Mouse (Mus musculus) layer of hippocampus, postnatal 14 days (tissue): ENCODE results near the gene Paqr4. TPM values are rescaled to one million over a fixed set of nuclear protein-coding genes. Genes with fewer than 3 reads are reported as not detected.
"Not testable (repeated sequence)": the region's sequence is repeated elsewhere in the genome, so short reads cannot be mapped to it uniquely, and the experiment has no call there.

Experiments used
- DNase-seq, 2 experiments: peaks; one replicate each; pipeline ENCODE4 v3.0.0; 2021 to 2022; ENCODE audit warnings: low spot score in 2 of 2, mixed read lengths in 1 of 2
- long read RNA-seq, 2 experiments: library from polyadenylated mRNA; stranded (forward); transcript quantifications; one replicate each; pipeline ENCODE4 v2.0.0; 2021
- total RNA-seq, 2 experiments: library from RNA; stranded (reverse); gene quantifications; 2 replicates each; pipeline ENCODE4 v1.2.3; 2021

Gene Paqr4
- total RNA-seq: 10 to 100 TPM; 49.7 to 52.8 TPM
- long read RNA-seq, experiment 1, transcript Paqr4-201 (3 exons, 2,575 nt): major isoform, 57 of 70 reads
- long read RNA-seq, experiment 1, partial matches to known transcripts: 1 of 70 reads
- long read RNA-seq, experiment 1, other reads (novel, unspliced or antisense): 12 of 70 reads
- long read RNA-seq, experiment 2, transcript Paqr4-201 (3 exons, 2,575 nt): major isoform, 83 of 105 reads
- long read RNA-seq, experiment 2, partial matches to known transcripts: 2 of 105 reads
- long read RNA-seq, experiment 2, other reads (novel, unspliced or antisense): 20 of 105 reads

DNA sequence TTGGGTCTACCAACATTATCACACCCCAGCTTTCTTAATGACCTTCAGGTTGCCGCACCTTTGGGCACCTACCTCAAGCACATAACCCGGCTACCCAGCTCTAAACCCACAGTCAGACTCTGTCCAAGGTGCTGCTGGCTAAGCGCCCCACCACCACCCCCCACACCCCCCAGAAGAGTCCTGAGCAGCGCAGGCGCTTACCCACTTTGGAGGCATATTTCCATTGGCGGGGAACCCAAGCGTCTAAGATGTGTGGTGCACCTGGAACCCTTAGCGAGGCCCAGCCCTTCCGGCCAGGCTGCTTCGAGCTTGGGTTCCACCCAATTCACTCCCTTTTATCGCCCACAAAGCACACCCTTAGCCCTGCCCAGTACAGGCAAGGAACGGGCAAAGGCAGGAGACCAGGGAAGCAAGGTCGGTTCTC, at the start of gene Paqr4:
Gene Paqr4, minus strand, starts transcription at position 270 of the 424 bp plus-strand sequence.
- no peak for DNase-seq

DNA sequence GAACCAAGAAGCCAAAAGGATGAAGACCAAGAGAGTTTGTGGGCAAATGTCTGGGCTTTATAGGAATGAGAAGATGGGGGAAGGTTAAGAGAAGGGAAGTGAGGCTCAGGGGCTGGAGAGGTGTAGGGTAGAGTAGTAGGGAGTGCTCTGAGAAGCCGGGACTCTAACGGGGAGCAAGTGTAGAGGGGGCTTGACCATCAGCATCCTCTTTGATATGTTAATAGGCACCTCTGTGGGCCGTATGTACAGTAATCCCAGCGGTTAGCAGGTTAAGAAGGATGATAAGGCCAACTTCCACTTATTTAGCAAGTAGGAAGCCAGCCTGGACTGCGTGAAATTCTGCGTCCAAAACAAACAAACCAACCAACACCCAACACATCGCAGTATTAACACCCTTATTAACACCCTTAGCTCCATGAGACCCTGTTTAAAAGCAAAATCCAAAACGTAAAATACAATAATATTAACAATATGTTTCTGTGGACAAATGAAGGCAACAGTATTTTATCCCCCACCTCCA, 49.1 kb upstream of the Paqr4 start:
- no peak for DNase-seq

DNA sequence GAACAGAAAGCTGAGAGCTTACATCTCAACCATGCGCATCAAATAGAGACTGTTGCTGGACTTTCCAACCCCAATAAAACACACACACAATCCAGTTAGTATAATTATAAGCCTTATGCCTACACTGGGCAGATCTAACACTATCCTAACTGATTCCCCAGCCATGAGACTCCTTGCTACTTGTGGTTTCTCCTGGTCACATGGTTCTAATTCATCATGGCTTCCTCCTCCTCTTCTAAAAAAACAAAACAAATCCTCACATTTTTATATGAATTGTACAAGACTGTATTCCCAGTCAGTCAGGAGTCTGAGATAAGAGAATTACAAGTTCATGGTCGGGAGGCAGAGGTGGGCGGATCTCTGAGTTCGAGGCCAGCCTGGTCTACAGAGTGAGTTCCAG, 48.3 kb upstream of the Paqr4 start:
- DNase-seq: no peak

DNA sequence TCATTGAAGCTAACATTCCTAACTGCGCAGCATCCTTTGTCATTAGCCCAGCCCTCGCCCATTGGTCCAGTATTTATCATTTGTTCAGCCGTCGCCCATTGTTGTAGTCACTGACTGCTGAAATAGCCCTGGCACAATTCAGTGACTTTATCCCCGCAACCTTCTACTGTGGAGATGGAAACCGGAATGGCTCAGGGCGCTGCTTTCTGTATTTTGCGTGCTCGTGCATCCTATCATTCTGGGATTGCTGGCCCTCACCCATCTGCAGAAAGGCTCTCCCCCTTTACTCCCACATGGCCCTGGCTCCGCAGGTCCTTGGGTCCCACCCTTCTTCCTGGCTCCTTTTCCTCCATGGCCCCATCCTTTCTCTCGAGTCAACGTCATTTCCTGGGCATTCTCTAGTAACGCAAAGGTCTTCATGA, 45.9 kb upstream of the Paqr4 start:
- DNase-seq: peak; percentile 41 to 58

DNA sequence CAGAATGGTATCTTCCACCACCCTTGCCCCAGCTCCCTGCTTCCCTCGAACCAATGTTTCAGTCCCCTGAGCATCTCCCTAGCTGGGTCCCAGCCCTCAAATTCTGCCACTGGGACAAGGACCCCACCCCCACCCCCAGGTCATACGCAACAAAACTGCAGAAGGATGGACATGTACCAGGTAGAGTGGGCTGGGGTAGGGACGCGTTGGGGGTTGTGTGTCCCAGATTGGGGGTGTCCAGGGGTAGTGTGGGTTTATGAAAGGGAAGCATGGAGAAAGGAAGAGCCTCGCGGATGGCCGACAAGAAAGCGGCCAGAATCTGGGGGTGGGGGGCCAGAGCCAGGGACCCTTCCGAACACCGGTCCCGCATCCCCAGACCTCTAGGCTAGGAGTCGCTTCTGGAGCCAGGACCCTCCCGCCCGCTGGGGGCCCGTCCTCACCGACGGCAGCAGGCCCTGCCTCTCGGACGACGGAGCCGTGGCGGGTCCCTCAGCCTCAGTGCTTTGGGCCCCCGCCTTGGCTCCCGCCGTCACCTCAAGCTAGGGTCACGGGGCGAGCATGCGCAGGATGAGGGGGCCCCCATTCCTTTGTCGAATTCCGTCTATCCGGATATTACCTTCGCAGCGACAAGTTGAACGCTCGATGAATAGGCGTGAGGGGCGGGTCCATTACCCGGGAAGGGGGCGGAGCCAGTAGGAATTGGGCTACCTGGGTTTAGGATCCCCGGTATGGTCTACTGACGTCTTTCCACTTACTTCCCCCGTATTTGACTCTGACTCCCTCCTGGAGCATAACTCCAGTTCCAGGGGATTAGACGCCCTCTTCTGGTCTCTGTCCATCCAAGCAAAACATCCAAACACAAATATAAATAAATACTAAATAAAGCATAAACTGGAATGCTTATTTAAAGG, 45.1 kb upstream of the Paqr4 start, which contains the start of gene Flywch2:
Gene Flywch2, minus strand, starts transcription at position 521 of the 911 bp plus-strand sequence.
- DNase-seq: peak; percentile 85 to 95

DNA sequence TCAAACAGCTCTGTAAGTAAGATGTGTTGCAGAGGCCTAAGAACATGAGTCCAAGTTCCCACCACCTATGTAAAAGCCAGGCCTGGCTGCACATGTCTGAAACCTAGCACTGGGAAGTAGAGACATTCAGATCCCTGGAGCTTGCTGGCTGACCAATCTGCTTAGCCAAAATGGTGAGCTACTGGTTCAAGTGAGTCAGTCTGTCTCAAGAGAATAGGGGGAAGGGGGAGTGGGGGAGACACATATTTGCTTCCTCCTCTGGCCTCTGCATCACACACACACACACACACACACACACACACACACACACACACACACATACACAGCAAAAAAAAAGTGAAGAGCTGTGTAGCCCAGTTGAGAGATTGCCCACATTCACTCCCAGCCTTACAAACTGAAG, 42.7 kb upstream of the Paqr4 start:
- no peak for DNase-seq

DNA sequence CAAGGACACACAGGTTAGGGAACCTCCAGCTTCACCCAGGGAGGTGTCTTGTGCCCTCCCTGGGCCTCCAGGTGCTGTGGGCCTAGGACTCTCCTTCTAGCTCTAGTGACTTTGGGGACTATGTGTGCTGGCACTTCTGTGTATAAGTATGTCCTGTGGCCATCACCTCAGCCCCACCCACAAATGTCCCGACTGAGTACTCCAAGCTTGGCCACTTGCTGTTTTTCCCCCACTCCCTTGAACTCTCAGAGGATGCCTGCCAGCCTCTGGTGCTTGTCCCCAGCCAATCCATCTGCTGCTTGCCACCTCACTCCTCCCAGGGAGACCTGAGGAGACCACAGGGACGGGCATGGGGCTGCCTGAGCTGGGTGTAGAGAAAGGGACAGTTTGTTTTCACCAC, 37.8 kb upstream of the Paqr4 start:
- no peak for DNase-seq

DNA sequence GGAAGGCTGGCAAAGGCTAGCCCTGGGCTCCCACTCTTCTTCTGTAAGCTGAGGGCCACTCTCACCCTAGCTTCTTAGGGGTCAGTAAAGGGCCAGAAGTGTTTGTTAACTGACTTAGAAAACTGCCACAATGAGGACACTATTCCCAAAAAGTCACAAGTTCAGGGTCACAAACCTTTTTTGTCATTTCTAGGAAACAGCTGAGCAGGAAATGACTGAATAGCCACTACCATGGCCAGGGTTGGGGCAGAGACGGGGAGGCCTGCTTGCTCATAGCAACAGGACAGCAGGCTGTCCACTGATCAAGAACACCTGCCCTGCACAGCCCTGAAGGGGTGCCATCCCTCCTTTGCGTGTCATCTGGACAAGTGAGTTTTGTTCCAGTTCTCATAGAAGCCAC, 36.5 kb upstream of the Paqr4 start:
- no peak for DNase-seq

DNA sequence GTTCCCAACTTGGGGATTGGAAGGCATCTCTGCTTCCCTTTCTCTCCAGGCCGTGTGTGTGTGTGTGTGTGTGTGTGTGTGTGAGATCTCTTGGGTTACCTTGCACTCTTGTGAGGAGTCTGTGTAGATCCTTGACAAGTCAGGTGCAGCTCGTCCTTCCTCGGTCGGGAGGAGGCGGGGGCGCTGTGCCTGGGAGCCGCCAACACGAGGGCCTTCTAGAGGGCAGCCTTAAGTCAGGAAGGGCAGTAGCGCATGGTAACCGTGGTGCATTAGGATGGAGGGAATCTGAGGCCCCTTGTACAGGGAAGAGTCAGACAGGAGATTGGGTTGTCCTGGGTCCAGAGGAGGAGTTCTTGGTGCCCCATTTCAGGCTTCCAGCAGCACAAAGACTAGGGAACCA, 35.5 kb upstream of the Paqr4 start:
- no peak for DNase-seq

DNA sequence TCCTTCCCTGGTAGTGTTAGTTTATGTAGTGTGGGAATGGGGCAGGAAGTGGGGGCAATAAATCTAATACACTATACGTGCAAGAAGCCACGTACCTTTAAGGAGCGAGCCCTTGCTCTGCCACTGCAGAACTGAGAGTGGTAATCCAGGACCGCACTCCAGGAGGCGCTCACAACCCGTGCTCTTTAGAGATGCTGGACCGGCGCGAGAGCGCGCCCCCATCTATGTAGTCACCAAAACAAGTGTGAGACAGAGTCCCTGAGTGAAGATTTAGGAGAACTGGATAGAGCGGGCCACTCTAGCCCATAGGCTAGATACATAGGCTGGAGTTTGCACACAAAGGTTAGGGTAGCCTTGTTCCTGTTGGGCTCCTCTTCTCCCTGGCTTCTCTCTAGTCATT, 33.4 kb upstream of the Paqr4 start:
- DNase-seq: peak; percentile 69 to 76

DNA sequence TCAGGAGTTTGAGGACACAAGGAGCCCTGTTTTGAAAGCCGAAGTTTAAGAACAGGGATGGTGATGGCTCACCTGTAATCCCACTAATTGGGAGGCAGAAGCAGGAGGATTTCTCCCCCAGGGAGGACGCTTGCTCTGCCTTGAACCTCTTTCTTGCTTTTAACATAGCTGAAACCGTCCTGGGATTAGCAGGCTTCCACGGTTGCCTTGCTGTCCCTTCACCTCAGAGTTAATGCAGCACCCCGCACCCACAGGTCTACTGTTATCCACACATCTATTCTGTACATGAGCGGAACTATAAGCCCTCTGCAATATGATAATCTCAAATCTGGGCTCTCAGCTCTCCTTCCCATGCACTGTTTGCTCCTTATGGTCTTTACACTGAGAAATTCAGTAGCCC, 33.0 kb upstream of the Paqr4 start:
- no peak for DNase-seq

DNA sequence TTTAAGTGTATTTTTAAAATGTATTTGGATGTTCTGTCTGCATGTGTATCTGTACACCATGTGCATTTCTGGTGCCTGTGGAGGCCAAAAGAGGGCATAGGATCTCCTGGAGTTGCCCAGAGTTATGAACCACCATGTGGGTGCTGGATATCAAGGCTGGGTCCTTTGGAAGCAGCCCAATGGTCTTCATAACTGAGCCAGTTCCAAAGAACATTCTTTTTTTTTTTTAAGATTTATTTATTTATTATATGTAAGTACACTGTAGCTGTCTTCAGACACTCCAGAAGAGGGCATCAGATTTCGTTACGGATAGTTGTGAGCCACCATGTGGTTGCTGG, 31.5 kb upstream of the Paqr4 start:
- not testable (repeated sequence) for DNase-seq

DNA sequence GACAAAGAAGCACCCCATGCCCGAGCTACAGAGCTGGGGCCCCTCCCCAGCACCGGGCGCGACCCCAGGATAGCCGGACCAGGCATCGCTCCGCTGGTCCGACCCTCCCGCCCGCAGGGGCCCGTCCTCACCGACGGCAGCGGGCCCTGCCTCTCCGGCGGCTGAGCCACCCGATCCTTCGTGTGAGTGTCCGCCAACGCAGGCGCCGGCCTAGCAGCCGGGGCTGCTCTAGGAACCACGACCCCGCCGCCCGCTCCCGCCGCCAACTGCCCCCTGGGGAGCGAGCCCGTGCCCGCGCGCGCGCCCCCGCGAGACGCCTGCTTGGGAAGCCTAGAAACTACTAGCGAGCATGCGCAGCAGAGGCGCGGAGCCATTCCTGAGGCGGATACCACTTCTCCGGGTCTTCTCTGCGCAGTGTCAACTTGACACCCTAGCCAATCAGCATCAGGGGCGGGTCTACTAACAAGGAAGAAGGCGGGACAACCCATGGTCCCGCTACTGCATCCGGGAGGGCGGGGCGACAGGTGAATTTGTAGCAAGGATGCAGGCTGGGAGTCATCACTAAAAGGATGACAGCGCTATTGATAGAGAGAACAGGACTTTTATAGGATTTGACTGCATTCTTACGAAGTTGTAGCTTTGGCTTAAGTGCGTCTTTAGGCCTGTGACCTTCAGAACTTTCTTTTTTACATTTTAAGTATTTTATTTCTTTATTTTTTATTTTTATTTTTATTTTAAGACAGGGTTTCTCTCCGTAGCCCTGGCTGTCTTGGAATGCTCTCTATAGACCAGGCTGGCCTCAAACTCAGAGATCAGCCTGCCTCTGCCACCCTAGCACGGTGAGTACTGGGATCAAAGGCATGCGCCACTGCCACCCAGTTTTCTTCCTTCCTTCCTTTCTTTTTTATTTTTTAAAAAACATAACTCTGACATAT, 30.9 kb upstream of the Paqr4 start, which contains the start of gene Flywch1:
Gene Flywch1, minus strand, starts transcription at position 319 of the 935 bp plus-strand sequence.
- peak; percentile 98 to 99 for DNase-seq

DNA sequence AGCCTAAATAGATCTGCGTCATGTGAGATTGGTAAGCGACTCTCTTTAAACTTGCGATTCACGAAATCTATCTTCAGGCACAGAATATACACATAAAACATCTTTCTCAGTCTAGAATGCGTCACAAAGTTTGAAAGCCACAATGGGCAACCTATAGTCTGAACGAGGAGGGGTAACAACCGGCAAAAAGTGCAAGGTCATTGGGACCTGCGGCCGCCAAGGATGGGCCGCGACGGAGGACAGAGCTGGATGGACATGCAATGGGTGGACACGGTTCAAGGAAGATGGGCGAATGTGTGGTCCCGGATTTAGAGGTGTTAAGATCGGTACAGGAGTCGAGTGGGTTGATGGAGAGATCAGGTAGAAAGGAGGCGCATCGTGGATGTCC, 30.2 kb upstream of the Paqr4 start:
- DNase-seq: no peak

DNA sequence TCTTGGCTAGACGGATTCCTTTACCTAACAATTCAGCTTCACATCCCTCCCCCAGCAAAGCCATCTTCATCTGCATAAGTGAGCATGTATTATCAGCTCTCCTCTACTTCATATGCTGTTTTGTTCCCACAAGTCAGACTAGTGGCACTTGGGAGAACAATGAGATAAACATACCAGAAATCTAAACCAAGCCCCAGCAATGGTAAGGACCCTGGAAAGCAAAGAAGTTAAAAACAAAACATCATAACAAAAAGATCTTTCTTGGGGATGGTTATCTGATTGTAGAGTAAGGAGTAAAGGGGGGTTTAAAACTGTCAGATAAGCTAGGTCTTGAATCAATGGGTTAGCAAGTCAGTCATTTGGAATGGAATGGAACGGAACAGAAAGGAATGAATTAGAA, 29.8 kb upstream of the Paqr4 start:
- no peak for DNase-seq

DNA sequence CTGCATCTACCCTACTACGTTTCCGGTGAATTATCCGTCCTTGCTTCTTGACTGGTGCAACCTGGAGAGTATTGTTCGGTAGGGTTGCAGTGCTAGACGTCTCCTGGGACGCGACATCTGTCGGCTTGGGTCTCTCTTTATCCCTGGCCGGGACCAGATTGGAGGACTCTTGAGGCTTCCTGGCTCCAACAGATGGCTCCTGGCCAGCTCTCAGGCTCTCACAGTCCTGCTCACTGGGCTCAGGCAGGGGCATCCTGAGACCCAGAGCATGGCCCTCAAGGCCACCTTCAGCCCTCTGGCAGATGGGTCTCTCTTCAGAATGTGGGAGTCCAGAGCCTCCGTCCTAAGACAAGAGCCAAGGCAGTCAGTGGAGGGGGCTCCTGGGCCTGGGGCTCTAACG, 22.3 kb upstream of the Paqr4 start:
- DNase-seq: no peak

DNA sequence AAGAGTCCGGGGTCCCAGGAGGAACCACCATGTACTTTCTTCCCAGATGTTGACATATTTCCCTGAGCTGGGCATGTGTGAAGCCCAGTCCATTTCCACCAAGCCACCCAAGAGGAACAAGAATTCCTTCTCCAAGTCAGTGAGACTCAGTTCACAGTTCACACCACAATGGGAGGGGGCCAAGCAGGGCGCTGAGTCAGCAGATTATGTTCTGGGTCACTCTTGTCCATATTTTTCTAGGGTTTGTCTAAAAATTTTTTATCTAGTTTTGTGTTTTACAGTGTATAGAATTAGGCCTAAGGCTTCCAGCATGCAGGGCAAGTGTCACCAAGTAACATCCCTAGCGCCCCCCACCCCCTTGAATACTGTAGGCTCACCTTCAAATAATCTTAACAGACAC, 20.5 kb upstream of the Paqr4 start:
- DNase-seq: no peak

DNA sequence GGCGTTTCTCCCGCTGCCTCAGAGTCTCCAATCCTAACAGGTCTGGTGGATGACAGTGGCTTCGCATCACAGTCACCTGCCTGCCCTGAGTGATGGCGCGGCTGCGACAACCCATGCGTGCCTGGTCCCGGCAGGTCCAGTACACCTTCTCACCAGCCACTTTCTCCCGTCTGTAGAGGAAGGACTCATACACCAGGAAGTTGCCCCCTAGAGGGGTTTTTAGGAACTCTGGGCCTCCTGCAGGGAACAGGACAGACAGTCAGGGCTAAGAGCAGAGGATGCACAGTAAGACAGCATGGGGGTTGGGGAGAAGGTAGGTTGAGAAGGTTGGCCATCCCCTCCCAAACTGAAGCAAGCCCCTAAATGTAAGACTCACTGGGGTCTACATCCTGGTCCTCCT, 19.6 kb upstream of the Paqr4 start:
- DNase-seq: no peak

DNA sequence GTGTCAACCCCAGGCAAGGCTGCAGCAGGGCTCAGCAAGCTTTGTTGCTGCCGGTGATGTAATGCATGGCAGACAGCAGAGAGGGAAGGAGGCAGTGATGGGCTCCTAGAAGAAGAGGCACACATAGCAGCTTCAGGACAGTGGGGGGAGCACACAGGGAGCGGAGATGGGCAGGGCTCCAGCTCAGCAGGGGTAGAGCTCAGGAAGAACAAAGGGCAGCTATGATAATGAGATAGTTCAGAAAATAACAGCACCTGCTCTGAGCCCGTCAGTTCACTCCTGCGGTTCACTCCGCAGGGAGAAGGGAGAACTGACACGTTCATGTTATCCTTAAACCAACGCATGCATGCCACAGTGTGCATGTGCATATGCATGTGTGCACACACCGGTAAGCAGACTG, 18.1 kb upstream of the Paqr4 start:
- DNase-seq: no peak

DNA sequence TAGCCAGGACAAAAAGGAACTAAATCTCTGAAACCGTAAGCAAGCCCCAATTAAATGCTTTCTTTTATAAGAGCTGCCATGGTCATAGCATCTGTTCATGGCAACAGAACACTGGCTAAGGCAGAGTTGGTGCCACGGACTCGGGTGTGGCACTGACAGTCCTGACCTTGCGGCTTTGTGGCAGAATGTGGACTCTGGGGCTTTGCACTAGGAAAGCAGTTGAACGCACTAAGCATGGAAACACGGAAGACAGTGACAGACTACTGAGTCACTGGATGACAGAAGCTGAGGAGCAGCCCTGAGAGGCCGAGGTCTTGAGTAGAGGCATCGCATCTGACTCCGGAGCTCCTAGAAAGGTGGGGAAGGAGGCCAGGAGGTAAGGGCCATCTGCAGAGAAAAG, 16.9 kb upstream of the Paqr4 start:
- DNase-seq: no peak

DNA sequence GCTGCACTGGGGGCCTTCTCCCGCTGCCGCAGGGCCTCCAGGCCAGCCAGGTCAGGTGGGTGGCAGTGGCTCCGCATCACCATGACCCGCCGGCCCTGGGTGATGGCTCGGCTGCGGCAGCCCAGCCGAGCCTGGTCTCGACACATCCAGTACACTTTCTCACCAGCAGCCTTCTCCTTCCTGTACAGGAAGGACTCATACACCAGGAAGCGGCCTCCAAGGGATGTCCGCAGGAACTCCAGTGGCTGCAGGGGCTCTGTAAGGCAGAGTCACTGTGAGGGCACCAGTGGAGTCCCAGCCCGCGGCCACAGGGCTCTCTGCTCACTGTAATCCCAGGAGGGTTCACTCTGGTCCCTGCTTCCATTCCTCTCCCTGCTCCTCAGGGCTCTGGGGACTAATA, 15.0 kb upstream of the Paqr4 start:
- DNase-seq: no peak
